Mouse (Mus musculus): ENCODE data around the gene Atp5k. TPM values are rescaled to one million over a fixed set of nuclear protein-coding genes. Genes with fewer than 3 reads are reported as not detected.

Gene Atp5k
- total and polyA plus RNA-seq, 3 experiments, result 22.4 to 504 (median 370) TPM

DNA sequence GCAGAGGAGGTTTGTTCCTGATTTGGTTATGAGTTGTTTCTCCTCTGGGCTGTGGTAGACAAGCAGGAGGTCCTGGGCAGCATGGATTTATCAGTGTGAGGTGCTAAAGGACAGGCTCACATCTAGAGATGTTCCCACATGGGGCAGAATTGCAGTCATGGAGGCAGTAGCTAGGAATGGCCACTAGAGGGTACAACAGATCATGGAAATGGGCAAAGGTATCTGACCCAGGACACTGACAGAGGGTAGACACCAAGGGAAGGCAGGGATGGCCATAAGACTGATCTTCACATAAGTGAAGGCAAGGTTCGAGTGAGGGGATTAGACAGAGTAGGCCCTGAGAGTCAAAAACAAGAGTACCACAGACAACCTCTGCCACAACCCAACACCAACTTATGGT, 7.1 kb downstream of the Atp5k start:
- DNase-seq, result peak; percentile 54

DNA sequence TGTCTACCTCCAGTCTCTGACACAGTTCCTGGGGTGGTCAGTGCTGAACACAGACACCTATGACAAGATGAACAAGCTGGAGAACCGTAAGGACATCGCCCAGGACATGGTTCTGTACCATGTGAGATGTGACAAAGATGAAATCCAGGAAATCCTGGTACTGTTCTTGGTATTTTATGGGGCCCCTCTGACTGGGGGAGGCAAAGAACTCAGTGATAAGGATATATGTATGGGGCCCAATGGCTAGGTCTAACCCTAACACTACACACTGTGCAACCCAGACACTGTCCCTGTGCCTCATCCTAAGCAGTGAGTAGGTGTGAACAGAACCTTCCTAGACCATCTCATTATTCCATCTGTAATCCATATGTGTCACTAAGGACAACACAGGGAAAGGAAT, 10.8 kb downstream of the Atp5k start:
- DNase-seq, result no peak

DNA sequence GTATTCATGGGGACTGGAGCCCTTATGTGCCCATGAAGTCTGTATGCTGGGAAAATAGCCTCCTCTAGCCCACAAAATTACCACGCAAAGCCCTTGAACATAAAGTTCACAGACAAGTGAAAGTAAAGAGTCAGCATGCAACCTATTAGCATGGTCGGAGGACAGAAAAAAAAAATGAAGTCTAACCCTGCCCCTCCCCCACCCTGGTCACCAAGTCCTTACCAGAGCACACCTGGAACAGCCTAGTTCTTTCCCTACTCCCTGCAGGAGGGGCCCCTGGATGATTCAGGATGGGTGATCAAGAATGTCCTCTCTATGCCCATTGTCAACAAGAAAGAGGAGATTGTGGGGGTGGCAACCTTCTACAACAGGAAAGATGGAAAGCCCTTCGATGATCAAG, 11.5 kb downstream of the Atp5k start:
- DNase-seq, result no peak

DNA sequence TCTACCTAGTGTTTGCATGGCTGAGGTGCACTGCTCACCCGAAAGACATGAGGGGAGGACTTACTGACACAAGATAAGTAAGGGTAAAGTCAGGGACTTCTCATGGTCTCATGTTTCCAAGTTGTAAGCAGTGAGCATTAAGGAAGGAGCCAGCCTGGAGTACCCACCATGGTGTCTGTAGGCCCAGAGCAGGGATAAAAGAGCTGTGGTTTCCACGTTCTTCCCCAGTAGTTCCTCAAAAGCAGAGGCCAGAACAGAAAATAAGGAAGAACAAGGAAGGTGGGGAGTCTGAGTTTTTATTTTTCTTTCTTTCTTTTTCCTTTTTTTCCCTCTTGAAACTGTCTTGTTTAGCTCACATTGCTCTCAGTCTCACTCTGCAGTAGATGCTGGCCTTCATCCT, 19.5 kb downstream of the Atp5k start:
- no peak for DNase-seq

DNA sequence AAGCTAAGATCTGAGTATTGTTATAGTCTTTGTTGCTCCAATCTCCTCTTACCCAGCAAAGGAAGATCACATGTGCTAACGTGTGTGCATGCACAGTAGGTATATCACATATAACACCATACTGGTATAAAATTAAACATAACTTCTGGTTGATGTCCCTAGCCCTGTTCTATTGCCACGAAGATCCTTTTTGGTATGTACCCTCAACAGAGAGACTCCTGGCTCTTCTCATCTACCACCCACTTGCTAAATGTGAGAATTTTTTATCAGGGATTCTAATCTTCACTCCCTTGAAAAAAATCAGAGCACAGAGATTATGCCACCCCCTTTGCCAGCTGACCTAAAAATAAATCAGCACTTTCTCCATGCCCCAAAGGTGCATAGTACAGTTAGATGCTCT, 27.3 kb downstream of the Atp5k start:
- DNase-seq, result no peak

DNA sequence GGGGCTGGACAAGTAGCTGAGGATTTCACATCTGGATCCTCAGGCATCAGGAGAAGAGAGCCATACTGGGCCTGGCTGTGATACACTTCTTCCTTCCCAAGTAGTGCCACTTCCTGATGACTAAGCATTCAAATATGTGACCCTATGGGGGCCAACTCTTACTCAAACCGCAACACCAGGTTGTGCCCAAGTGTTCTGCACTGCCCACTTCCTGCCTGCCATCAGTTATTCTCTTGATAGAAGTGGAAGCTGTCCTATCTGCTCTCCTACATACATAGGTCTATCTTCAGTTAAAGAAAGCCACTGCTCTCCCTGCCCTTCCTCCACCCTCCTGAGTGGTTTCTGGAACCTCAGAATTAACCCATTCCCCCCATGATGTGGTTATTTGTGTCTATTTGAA, 28.8 kb downstream of the Atp5k start:
- no peak for DNase-seq

DNA sequence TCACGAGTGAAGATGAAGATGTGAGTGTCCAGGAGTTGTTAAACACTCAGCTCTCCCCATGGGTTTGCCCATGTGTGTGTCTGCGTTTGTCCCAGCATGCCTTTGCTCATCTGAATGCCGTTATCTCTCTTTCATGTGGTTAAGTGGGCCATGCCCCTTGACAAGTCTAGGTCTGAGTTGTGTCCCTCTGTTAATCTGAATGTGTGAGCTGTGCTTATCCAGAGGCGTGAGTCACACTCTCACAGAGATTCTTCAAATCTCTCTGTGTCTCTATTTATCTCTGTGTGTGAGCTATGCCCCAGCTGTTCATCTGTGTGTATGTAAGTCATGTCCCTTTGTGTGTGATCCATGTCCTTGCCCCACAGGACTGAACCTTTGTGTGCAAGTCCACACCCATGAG, 30.8 kb downstream of the Atp5k start:
- DNase-seq, result no peak

DNA sequence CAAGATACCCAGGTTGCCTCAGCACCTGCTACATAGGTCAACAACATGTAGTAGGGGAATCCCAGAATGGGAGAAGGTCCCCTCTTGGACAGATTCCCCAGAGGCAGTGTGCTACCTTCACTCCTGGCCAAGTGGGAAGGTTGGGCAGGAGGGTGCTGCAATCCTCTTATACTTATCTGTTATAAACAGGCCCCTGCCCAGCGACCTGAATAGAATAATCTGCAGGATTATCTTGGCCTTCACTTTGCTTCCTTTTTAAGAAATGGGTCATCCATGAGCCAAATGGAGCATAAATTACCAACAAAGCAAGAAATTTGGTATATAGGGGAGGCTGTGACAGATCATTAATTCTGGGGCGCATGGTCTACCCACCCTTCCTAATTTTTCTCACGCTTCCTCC, 44.5 kb downstream of the Atp5k start:
- DNase-seq, result no peak

DNA sequence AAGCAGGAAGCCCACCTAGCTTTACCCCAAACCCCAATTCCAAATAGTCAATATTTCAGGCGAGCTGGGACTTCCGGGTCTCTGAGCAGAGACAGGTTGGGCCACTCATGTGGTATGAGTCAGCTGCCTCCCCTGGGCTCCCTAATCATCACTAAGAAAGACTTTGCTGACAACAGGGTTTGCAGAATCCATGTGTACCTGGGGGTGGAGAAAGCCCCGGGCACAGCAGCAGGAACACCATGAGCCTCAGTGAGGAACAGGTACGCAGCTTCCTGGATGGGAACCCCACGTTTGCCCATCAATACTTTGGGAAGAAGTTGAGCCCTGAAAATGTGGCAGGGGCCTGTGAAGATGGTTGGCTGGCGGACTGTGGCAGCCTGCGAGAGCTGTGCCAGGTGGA, 46.0 kb downstream of the Atp5k start, which contains the start of gene Pde6b:
Gene Pde6b (plus strand): TSS at position 191 of the 400 bp plus-strand sequence.
- no peak for DNase-seq

DNA sequence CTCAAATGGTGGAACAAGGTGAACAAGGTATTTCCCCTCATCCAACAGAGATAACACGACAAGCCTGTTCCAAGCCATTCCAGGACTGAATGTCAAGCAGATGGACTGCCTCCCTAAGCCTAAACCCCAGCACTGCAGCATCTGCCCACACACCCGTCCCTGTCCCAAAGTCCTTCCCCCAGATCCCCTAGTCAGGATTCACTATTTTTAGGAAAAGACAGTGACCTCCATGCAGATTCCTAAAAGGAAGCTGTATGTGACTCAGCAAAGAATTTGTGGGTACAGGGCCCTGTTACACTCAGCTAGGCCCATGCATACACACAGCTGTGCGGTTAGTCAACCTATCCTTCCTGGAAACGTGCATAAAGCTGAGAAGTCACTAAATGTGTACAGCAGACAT, 47.8 kb downstream of the Atp5k start:
- DNase-seq, result no peak

DNA sequence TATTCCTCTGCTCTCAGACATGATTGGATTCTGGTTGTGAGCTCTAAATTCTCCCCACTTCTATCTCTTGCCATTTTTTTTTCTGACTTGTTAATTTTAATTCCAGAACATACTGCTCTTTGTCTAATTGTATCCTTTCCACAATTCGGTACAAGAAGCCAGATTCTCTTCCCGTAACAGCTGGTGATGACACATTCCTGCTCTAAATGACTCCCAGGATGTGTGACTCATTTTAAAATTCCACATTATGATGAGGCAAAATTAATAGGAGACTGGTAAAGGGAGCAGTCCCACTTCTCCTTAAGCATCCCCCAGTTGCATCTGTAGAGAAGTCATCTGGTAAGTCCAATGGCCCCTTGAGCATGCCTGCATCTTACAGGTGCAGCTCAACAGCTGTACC, 48.6 kb downstream of the Atp5k start:
- no peak for DNase-seq

Other genes with a start within 250 kb of the Atp5k start
- 10 to 100 TPM; 30.4 to 32.7 TPM for gene Dr1, start 165.6 kb downstream of the Atp5k start, total RNA-seq (2021)
- gene Dr1, start 165.6 kb downstream of the Atp5k start, polyA plus RNA-seq (2012; rRNA removed), result 27.9 and 33.4 TPM in 2 replicates
- gene Pigg, start 121.8 kb downstream of the Atp5k start, total RNA-seq (2021), result 10 to 100 TPM; 11.6 to 13.0 TPM
- gene Pigg, start 121.8 kb downstream of the Atp5k start, polyA plus RNA-seq (2012; rRNA removed), result 5.7 and 7.6 TPM in 2 replicates
- 1 to 10 TPM; 1.6 to 3.3 TPM for gene Gm42517, start 66.5 kb downstream of the Atp5k start, total RNA-seq (2021)
- gene Gm42517, start 66.5 kb downstream of the Atp5k start, polyA plus RNA-seq (2012; rRNA removed), result 13.9 and 14.2 TPM in 2 replicates
- not detected for gene Pde6b, start 46.1 kb downstream of the Atp5k start, total RNA-seq (2021)
- not detected in 2 replicates for gene Pde6b, start 46.1 kb downstream of the Atp5k start, polyA plus RNA-seq (2012; rRNA removed)
- 1 to 10 TPM; 1.0 TPM for gene Mfsd7a, start 14.4 kb upstream of the Atp5k start, total RNA-seq (2021)
- 3.0 TPM in 2 replicates for gene Mfsd7a, start 14.4 kb upstream of the Atp5k start, polyA plus RNA-seq (2012; rRNA removed)
- gene Pcgf3, start 26.8 kb upstream of the Atp5k start, total RNA-seq (2021), result 10 to 100 TPM; 31.8 to 50.9 TPM
- 5.2 and 8.4 TPM in 2 replicates for gene Pcgf3, start 26.8 kb upstream of the Atp5k start, polyA plus RNA-seq (2012; rRNA removed)
- 1 to 10 TPM; 2.0 to 3.7 TPM for gene Cplx1, start 115.6 kb upstream of the Atp5k start, total RNA-seq (2021)
- 0.83 and 1.6 TPM in 2 replicates for gene Cplx1, start 115.6 kb upstream of the Atp5k start, polyA plus RNA-seq (2012; rRNA removed)
- gene Gak, start 195.3 kb upstream of the Atp5k start, total RNA-seq (2021), result 10 to 100 TPM; 86.4 to 87.1 TPM
- 72.8 and 87.2 TPM in 2 replicates for gene Gak, start 195.3 kb upstream of the Atp5k start, polyA plus RNA-seq (2012; rRNA removed)
- gene Tmem175, start 195.3 kb upstream of the Atp5k start, total RNA-seq (2021), result 10 to 100 TPM; 25.7 to 28.5 TPM
- 50.2 and 61.8 TPM in 2 replicates for gene Tmem175, start 195.3 kb upstream of the Atp5k start, polyA plus RNA-seq (2012; rRNA removed)
- gene Idua, start 225.9 kb upstream of the Atp5k start, total RNA-seq (2021), result 10 to 100 TPM; 15.5 to 16.3 TPM
- gene Idua, start 225.9 kb upstream of the Atp5k start, polyA plus RNA-seq (2012; rRNA removed), result 41.7 and 42.6 TPM in 2 replicates
- gene Dgkq, start 235.2 kb upstream of the Atp5k start, total RNA-seq (2021), result 10 to 100 TPM; 13.6 to 20.7 TPM
- gene Dgkq, start 235.2 kb upstream of the Atp5k start, polyA plus RNA-seq (2012; rRNA removed), result 20.8 and 22.0 TPM in 2 replicates
- gene Slc26a1, start 241.1 kb upstream of the Atp5k start, total RNA-seq (2021), result under 1 TPM; 0.21 to 0.81 TPM
- gene Slc26a1, start 241.1 kb upstream of the Atp5k start, polyA plus RNA-seq (2012; rRNA removed), result 0.21 and 0.85 TPM in 2 replicates